Mouse (Mus musculus): ENCODE data around the gene Irgm1. TPM values are rescaled to one million over a fixed set of nuclear protein-coding genes. Genes with fewer than 3 reads are reported as not detected.

Irgm1 gene
- total RNA-seq, 2 experiments from 2014 or later: 23.9 to 24.5 TPM

Other genes starting within 250 kb of the Irgm1 start
- 100 to 1,000 TPM; 711 to 729 TPM for gene Rack1, start 71.4 kb downstream of the Irgm1 start, total RNA-seq (2021)
- 10 to 100 TPM; 32.9 to 45.2 TPM for gene Trim41, start 54.3 kb downstream of the Irgm1 start, total RNA-seq (2021)
- 1 to 10 TPM; 6.4 to 8.6 TPM for gene Trim7, start 45.5 kb downstream of the Irgm1 start, total RNA-seq (2021)
- 1 to 10 TPM; 1.4 to 3.2 TPM for gene Gm12184, start 45.0 kb downstream of the Irgm1 start, total RNA-seq (2021)
- 1 to 10 TPM; 2.0 to 2.8 TPM for gene Gm5431, start 30.5 kb upstream of the Irgm1 start, total RNA-seq (2021)
- gene Psme2b, start 74.5 kb upstream of the Irgm1 start, total RNA-seq (2021): 1 to 10 TPM; 4.8 to 5.5 TPM
- gene Olfr56, start 107.2 kb upstream of the Irgm1 start, total RNA-seq (2021): not detected
- gene 9930111J21Rik1, start 107.7 kb upstream of the Irgm1 start, total RNA-seq (2021): 1 to 10 TPM; 2.4 to 3.6 TPM
- 1 to 10 TPM; 2.5 to 3.4 TPM for gene Gm12185, start 120.5 kb upstream of the Irgm1 start, total RNA-seq (2021)
- gene Tgtp1, start 122.5 kb upstream of the Irgm1 start, total RNA-seq (2021): 1 to 10 TPM; 3.5 to 4.6 TPM
- 1 to 10 TPM; 2.5 to 4.8 TPM for gene 9930111J21Rik2, start 179.6 kb upstream of the Irgm1 start, total RNA-seq (2021)
- gene Tgtp2, start 192.5 kb upstream of the Irgm1 start, total RNA-seq (2021): 1 to 10 TPM; 2.4 to 3.6 TPM
- gene Ifi47, start 204.9 kb upstream of the Irgm1 start, total RNA-seq (2021): 1 to 10 TPM; 3.9 to 6.6 TPM
- 1 to 10 TPM; 1.1 to 2.1 TPM for gene Olfr1396, start 243.2 kb upstream of the Irgm1 start, total RNA-seq (2021)